Mouse (Mus musculus) midbrain, embryonic 15.5 days (tissue): ENCODE measurements at regions not wholly inside any gene's neighbourhood (a gene's known extent, or its start where the extent isn't known, plus 50 kb on each side); places are given as distances from the start of the nearest gene placed in this dataset.
A peak's percentile ranks its signal among the peaks of the same experiment; 100 is the strongest.

Experiments used
- ATAC-seq: fragments of 200-750 bp; cut with Nextera tagmentation; replicated peaks from 2 replicates; pipeline ENCODE4 v1.8.0; 2017; ENCODE audit warnings: moderate TSS enrichment
- H3K27ac ChIP-seq: fragments of 300-500 bp; sonication (generic); 2 replicates; pipeline ENCODE4 v1.5.1; 2015; ENCODE audit warnings: mild to moderate bottlenecking, inconsistent platforms
- H3K27me3 ChIP-seq: fragments of 300-500 bp; sonication (generic); replicated peaks from 2 replicates; pipeline ENCODE4 v1.6.1; 2015; ENCODE audit warnings: inconsistent platforms
- H3K36me3 ChIP-seq: fragments of 300-500 bp; sonication (generic); replicated peaks from 2 replicates; pipeline ENCODE4 v1.6.1; 2015; ENCODE audit warnings: inconsistent platforms
- H3K4me1 ChIP-seq: fragments of 300-500 bp; sonication (generic); 2 replicates; pipeline ENCODE4 v1.6.1; 2015; ENCODE audit warnings: inconsistent platforms
- H3K4me2 ChIP-seq: fragments of 300-500 bp; sonication (generic); 2 replicates; pipeline ENCODE4 v1.6.1; 2015; ENCODE audit warnings: inconsistent platforms, mild to moderate bottlenecking, moderate library complexity
- H3K4me3 ChIP-seq: fragments of 300-500 bp; sonication (generic); 2 replicates; pipeline ENCODE4 v1.5.1; 2015; ENCODE audit warnings: mild to moderate bottlenecking, inconsistent platforms
- H3K9ac ChIP-seq: fragments of 300-500 bp; sonication (generic); 2 replicates; pipeline ENCODE4 v1.6.1; 2015; ENCODE audit warnings: mild to moderate bottlenecking, inconsistent platforms
- H3K9me3 ChIP-seq: fragments of 300-500 bp; sonication (generic); 2 replicates; pipeline ENCODE4 v1.6.1; 2016; ENCODE audit warnings: inconsistent platforms
- WGBS: fragments of 180-500 bp; shearing (Covaris S2); methylation state at CpG from one replicate; pipeline ENCODE4 v1.1.7; 2015; ENCODE audit warnings: mixed read lengths; 5-methylcytosine and 5-hydroxymethylcytosine counted together

GRCm38 (mm10) chr2:79151610-79152009, 103.6 kb upstream of the Itga4 start:
- 86% methylated on average over 4 of the region's 4 CpGs for WGBS
- Histone ChIP-seq H3K27me3 (no peaks in the 10 kb centered on the region), H3K4me2 (no peak overlapping the region), H3K36me3 (no peaks in the 10 kb centered on the region), H3K9me3 (no peaks in the 10 kb centered on the region), H3K4me3 (no peak overlapping the region), H3K4me1 (no peaks in the 10 kb centered on the region), H3K27ac (no peak overlapping the region), H3K9ac (no peak overlapping the region)
- no peak for ATAC-seq

- no peaks in the 10 kb centered on the region for H3K4me1 ChIP-seq
- H3K9me3 ChIP-seq: no peaks in the 10 kb centered on the region
- no peak overlapping the region for H3K4me3 ChIP-seq
- no peak overlapping the region for H3K4me2 ChIP-seq
- no peaks in the 10 kb centered on the region for H3K27me3 ChIP-seq
- H3K27ac ChIP-seq: no peak overlapping the region
- peak; percentile 79 for ATAC-seq
- no peak overlapping the region for H3K9ac ChIP-seq
- H3K36me3 ChIP-seq: no peaks in the 10 kb centered on the region
- WGBS: 66% methylated on average over 6 of the region's 6 CpGs
These were observed 103.1 kb upstream of the Itga4 start for GRCm38 (mm10) chr2:79152031-79152694.

GRCm38 (mm10) chr2:79152695-79153057, 102.5 kb upstream of the Itga4 start:
- ATAC-seq: no peak
- WGBS: 67% methylated on average over 5 of the region's 5 CpGs
- Histone ChIP-seq H3K9me3 (no peaks in the 10 kb centered on the region), H3K9ac (no peak overlapping the region), H3K4me2 (no peak overlapping the region), H3K4me3 (no peak overlapping the region), H3K4me1 (no peaks in the 10 kb centered on the region), H3K27me3 (no peaks in the 10 kb centered on the region), H3K27ac (no peak overlapping the region), H3K36me3 (no peaks in the 10 kb centered on the region)

GRCm38 (mm10) chr2:79153070-79153469, 102.2 kb upstream of the Itga4 start:
- Histone ChIP-seq H3K9ac (no peak overlapping the region), H3K4me1 (no peaks in the 10 kb centered on the region), H3K36me3 (no peaks in the 10 kb centered on the region), H3K27me3 (no peaks in the 10 kb centered on the region), H3K27ac (no peak overlapping the region), H3K4me2 (no peak overlapping the region), H3K9me3 (no peaks in the 10 kb centered on the region), H3K4me3 (no peak overlapping the region)
- WGBS: 79% methylated on average over 4 of the region's 4 CpGs
- ATAC-seq: no peak

- H3K9ac ChIP-seq: no peak overlapping the region
- H3K4me1 ChIP-seq: no peaks in the 10 kb centered on the region
- no peak overlapping the region for H3K4me2 ChIP-seq
- no peak for ATAC-seq
- no peaks in the 10 kb centered on the region for H3K36me3 ChIP-seq
- 49% methylated on average over 3 of the region's 3 CpGs for WGBS
- H3K27ac ChIP-seq: no peak overlapping the region
- no peaks in the 10 kb centered on the region for H3K27me3 ChIP-seq
- no peak overlapping the region for H3K4me3 ChIP-seq
- no peaks in the 10 kb centered on the region for H3K9me3 ChIP-seq
These were observed 96.7 kb upstream of the Itga4 start for GRCm38 (mm10) chr2:79158450-79159055.

GRCm38 (mm10) chr2:79159336-79159735, 95.9 kb upstream of the Itga4 start:
- no peak overlapping the region for H3K27ac ChIP-seq
- H3K9me3 ChIP-seq: no peaks in the 10 kb centered on the region
- H3K27me3 ChIP-seq: no peaks in the 10 kb centered on the region
- H3K4me3 ChIP-seq: no peak overlapping the region
- ATAC-seq: no peak
- H3K9ac ChIP-seq: no peak overlapping the region
- 78% methylated on average over 5 of the region's 5 CpGs for WGBS
- H3K36me3 ChIP-seq: no peaks in the 10 kb centered on the region
- H3K4me1 ChIP-seq: no peaks in the 10 kb centered on the region
- H3K4me2 ChIP-seq: no peak overlapping the region

GRCm38 (mm10) chr2:79172967-79173919, 82.0 kb upstream of the Itga4 start:
- no peaks in the 10 kb centered on the region for H3K9me3 ChIP-seq
- H3K4me1 ChIP-seq: 0 out of 2 replicates have a peak, but pooled peaks cover 2% of the 10 kb centered on the region
- no peaks in the 10 kb centered on the region for H3K27me3 ChIP-seq
- H3K9ac ChIP-seq: no peak overlapping the region
- no peak overlapping the region for H3K4me3 ChIP-seq
- no peak for ATAC-seq
- H3K36me3 ChIP-seq: no peaks in the 10 kb centered on the region
- H3K4me2 ChIP-seq: no peak overlapping the region
- no peak overlapping the region for H3K27ac ChIP-seq
- 51% methylated on average over 7 of the region's 7 CpGs for WGBS

GRCm38 (mm10) chr2:79174282-79174681, 80.9 kb upstream of the Itga4 start:
- 0 out of 2 replicates have a peak, but pooled peaks cover 2% of the 10 kb centered on the region for H3K4me1 ChIP-seq
- WGBS: 70% methylated on average over 4 of the region's 4 CpGs
- no peaks in the 10 kb centered on the region for H3K36me3 ChIP-seq
- no peaks in the 10 kb centered on the region for H3K9me3 ChIP-seq
- ATAC-seq: no peak
- H3K27ac ChIP-seq: no peak overlapping the region
- H3K27me3 ChIP-seq: no peaks in the 10 kb centered on the region
- no peak overlapping the region for H3K4me2 ChIP-seq
- no peak overlapping the region for H3K9ac ChIP-seq
- no peak overlapping the region for H3K4me3 ChIP-seq

- WGBS: 65% methylated on average over 7 of the region's 7 CpGs
These were observed 74.4 kb upstream of the Itga4 start for GRCm38 (mm10) chr2:79180782-79181181.

GRCm38 (mm10) chr2:79183034-79183630, 72.1 kb upstream of the Itga4 start:
- no peak overlapping the region for H3K27ac ChIP-seq
- 77% methylated on average over 7 of the region's 7 CpGs for WGBS
- H3K27me3 ChIP-seq: no peaks in the 10 kb centered on the region
- ATAC-seq: no peak
- no peak overlapping the region for H3K9ac ChIP-seq
- H3K36me3 ChIP-seq: no peaks in the 10 kb centered on the region
- no peak overlapping the region for H3K4me2 ChIP-seq
- no peak overlapping the region for H3K4me3 ChIP-seq
- no peaks in the 10 kb centered on the region for H3K9me3 ChIP-seq
- no peaks in the 10 kb centered on the region; the same call in 1 of the 2 replicates for H3K4me1 ChIP-seq

More at GRCm38 (mm10) chr2:79180782-79181181, 74.4 kb upstream of the Itga4 start:
- Histone ChIP-seq H3K4me1 (no peaks in the 10 kb centered on the region; the same call in 1 of the 2 replicates), H3K36me3 (no peaks in the 10 kb centered on the region), H3K9me3 (no peaks in the 10 kb centered on the region), H3K27me3 (no peaks in the 10 kb centered on the region), H3K4me2 (no peak overlapping the region), H3K27ac (no peak overlapping the region), H3K4me3 (no peak overlapping the region), H3K9ac (no peak overlapping the region)
- no peak for ATAC-seq

GRCm38 (mm10) chr2:79185234-79186101, 69.8 kb upstream of the Itga4 start:
- no peaks in the 10 kb centered on the region for H3K36me3 ChIP-seq
- H3K27me3 ChIP-seq: no peaks in the 10 kb centered on the region
- H3K9ac ChIP-seq: no peak overlapping the region
- 0 out of 2 replicates have a peak, but pooled peaks have one; percentile 60 for ATAC-seq
- no peaks in the 10 kb centered on the region for H3K9me3 ChIP-seq
- H3K4me3 ChIP-seq: no peak overlapping the region
- no peak overlapping the region for H3K4me2 ChIP-seq
- no peak overlapping the region for H3K27ac ChIP-seq
- H3K4me1 ChIP-seq: no peaks in the 10 kb centered on the region; the same call in 1 of the 2 replicates
- WGBS: 72% methylated on average over 11 of the region's 11 CpGs
